Mouse (Mus musculus) forebrain, embryonic 15.5 days (tissue): ENCODE results near the gene Tec. TPM values are rescaled to one million over a fixed set of nuclear protein-coding genes. Genes with fewer than 3 reads are reported as not detected.

Source experiments
- ATAC-seq: fragments of 200-750 bp; cut with Nextera tagmentation; replicated peaks from 2 replicates; pipeline ENCODE4 v1.8.0; 2017; ENCODE audit warnings: mild to moderate bottlenecking, moderate TSS enrichment, moderate library complexity
- H3K27ac ChIP-seq: fragments of 300-500 bp; sonication (generic); replicated peaks from 2 replicates; pipeline ENCODE4 v1.5.1; 2015; ENCODE audit warnings: mild to moderate bottlenecking, inconsistent platforms
- H3K27me3 ChIP-seq: fragments of 300-500 bp; sonication (generic); 2 replicates; pipeline ENCODE4 v1.6.1; 2015; ENCODE audit warnings: inconsistent platforms
- H3K36me3 ChIP-seq: fragments of 300-500 bp; sonication (generic); 2 replicates; pipeline ENCODE4 v1.6.1; 2015; ENCODE audit warnings: mild to moderate bottlenecking, inconsistent platforms
- H3K4me1 ChIP-seq: fragments of 300-500 bp; sonication (generic); 2 replicates; pipeline ENCODE4 v1.6.1; 2015; ENCODE audit warnings: inconsistent platforms
- H3K4me2 ChIP-seq: fragments of 300-500 bp; sonication (generic); replicated peaks from 2 replicates; pipeline ENCODE4 v1.6.1; 2015; ENCODE audit warnings: mild to moderate bottlenecking, inconsistent platforms
- H3K4me3 ChIP-seq: fragments of 300-500 bp; sonication (generic); 2 replicates; pipeline ENCODE4 v1.5.1; 2015; ENCODE audit warnings: mild to moderate bottlenecking, inconsistent platforms
- H3K9ac ChIP-seq: fragments of 300-500 bp; sonication (generic); replicated peaks from 2 replicates; pipeline ENCODE4 v1.6.1; 2015; ENCODE audit warnings: mild to moderate bottlenecking, inconsistent platforms
- H3K9me3 ChIP-seq: fragments of 300-500 bp; sonication (generic); 2 replicates; pipeline ENCODE4 v1.6.1; 2016; ENCODE audit warnings: inconsistent platforms
- WGBS: fragments of 180-500 bp; shearing (Covaris S2); methylation state at CpG from one replicate; pipeline ENCODE4 v1.1.7; 2015; ENCODE audit warnings: mixed read lengths; 5-methylcytosine and 5-hydroxymethylcytosine counted together
- polyA plus RNA-seq: library from polyadenylated mRNA; unstranded; fragments of >200 nt; fragmentation: Nextera tagmentation; extraction: Ambion mirVana; gene quantifications from 2 replicates; pipeline ENCODE4 v1.2.1, GENCODE M21; 2015

Tec gene
- polyA plus RNA-seq, 1 experiment from 2014 or later = 3.5 TPM

- Histone ChIP-seq H3K4me1 (no peaks in the 10 kb centered on the region), H3K27me3 (no peaks in the 10 kb centered on the region), H3K27ac (no peak overlapping the region), H3K4me3 (no peak overlapping the region), H3K36me3 (no peaks in the 10 kb centered on the region), H3K9ac (no peak overlapping the region), H3K9me3 (no peaks in the 10 kb centered on the region), H3K4me2 (no peak overlapping the region)
- ATAC-seq = no peak
- WGBS = 46% methylated on average over 4 of the region's 4 CpGs
Observed at GRCm38 (mm10) chr5:72791386-72791785, 76.9 kb downstream of the Tec start.

GRCm38 (mm10) chr5:72785451-72785850 is 82.8 kb downstream of the Tec start:
- ATAC-seq = no peak
- H3K4me2 ChIP-seq = no peak overlapping the region
- no peak overlapping the region for H3K9ac ChIP-seq
- H3K27me3 ChIP-seq = no peaks in the 10 kb centered on the region
- 77% methylated on average over 4 of the region's 4 CpGs for WGBS
- no peaks in the 10 kb centered on the region for H3K4me1 ChIP-seq
- H3K27ac ChIP-seq = no peak overlapping the region
- H3K4me3 ChIP-seq = no peak overlapping the region
- no peaks in the 10 kb centered on the region for H3K36me3 ChIP-seq
- no peaks in the 10 kb centered on the region for H3K9me3 ChIP-seq

GRCm38 (mm10) chr5:72784719-72785118 is 83.6 kb downstream of the Tec start:
- H3K9me3 ChIP-seq = no peaks in the 10 kb centered on the region
- H3K4me1 ChIP-seq = no peaks in the 10 kb centered on the region
- no peak for ATAC-seq
- no peaks in the 10 kb centered on the region for H3K36me3 ChIP-seq
- no peak overlapping the region for H3K27ac ChIP-seq
- no peaks in the 10 kb centered on the region for H3K27me3 ChIP-seq
- WGBS = 88% methylated on average over 3 of the region's 3 CpGs
- no peak overlapping the region for H3K9ac ChIP-seq
- no peak overlapping the region for H3K4me2 ChIP-seq
- no peak overlapping the region for H3K4me3 ChIP-seq

GRCm38 (mm10) chr5:72783957-72784356 is 84.3 kb downstream of the Tec start:
- no peak overlapping the region for H3K9ac ChIP-seq
- no peaks in the 10 kb centered on the region for H3K9me3 ChIP-seq
- WGBS = 93% methylated on average over 8 of the region's 8 CpGs
- ATAC-seq = no peak
- no peak overlapping the region for H3K27ac ChIP-seq
- no peaks in the 10 kb centered on the region for H3K27me3 ChIP-seq
- no peaks in the 10 kb centered on the region for H3K36me3 ChIP-seq
- no peaks in the 10 kb centered on the region for H3K4me1 ChIP-seq
- no peak overlapping the region for H3K4me2 ChIP-seq
- no peak overlapping the region for H3K4me3 ChIP-seq

- 96% methylated on average over 7 of the region's 7 CpGs for WGBS
- Histone ChIP-seq H3K4me1 (no peaks in the 10 kb centered on the region), H3K36me3 (no peaks in the 10 kb centered on the region), H3K4me3 (no peak overlapping the region), H3K4me2 (no peak overlapping the region), H3K9ac (no peak overlapping the region), H3K9me3 (no peaks in the 10 kb centered on the region), H3K27me3 (no peaks in the 10 kb centered on the region), H3K27ac (no peak overlapping the region)
- no peak for ATAC-seq
Observed at GRCm38 (mm10) chr5:72783123-72783522, 85.2 kb downstream of the Tec start.

- H3K27ac ChIP-seq = no peak overlapping the region
- ATAC-seq = no peak
- WGBS = 81% methylated on average over 11 of the region's 11 CpGs
- no peak overlapping the region for H3K9ac ChIP-seq
- no peaks in the 10 kb centered on the region for H3K27me3 ChIP-seq
- no peaks in the 10 kb centered on the region for H3K36me3 ChIP-seq
- H3K9me3 ChIP-seq = no peaks in the 10 kb centered on the region
- H3K4me1 ChIP-seq = no peaks in the 10 kb centered on the region
- no peak overlapping the region for H3K4me3 ChIP-seq
- no peak overlapping the region for H3K4me2 ChIP-seq
Observed at GRCm38 (mm10) chr5:72781776-72782175, 86.5 kb downstream of the Tec start.

GRCm38 (mm10) chr5:72776595-72776994 is 91.7 kb downstream of the Tec start:
- Histone ChIP-seq H3K27me3 (no peaks in the 10 kb centered on the region), H3K4me3 (no peak overlapping the region), H3K9ac (no peak overlapping the region), H3K36me3 (no peaks in the 10 kb centered on the region), H3K4me1 (no peaks in the 10 kb centered on the region), H3K4me2 (no peak overlapping the region), H3K27ac (no peak overlapping the region), H3K9me3 (no peaks in the 10 kb centered on the region)
- ATAC-seq = no peak
- 62% methylated on average over 2 of the region's 2 CpGs for WGBS

GRCm38 (mm10) chr5:72776127-72776526 is 92.2 kb downstream of the Tec start:
- Histone ChIP-seq H3K9ac (no peak overlapping the region), H3K4me3 (no peak overlapping the region), H3K4me2 (no peak overlapping the region), H3K36me3 (no peaks in the 10 kb centered on the region), H3K4me1 (no peaks in the 10 kb centered on the region), H3K27me3 (no peaks in the 10 kb centered on the region), H3K9me3 (no peaks in the 10 kb centered on the region), H3K27ac (no peak overlapping the region)
- whole genome bisulfite sequencing = 89% methylated on average over 2 of the region's 2 CpGs
- no peak for ATAC-seq

GRCm38 (mm10) chr5:72769841-72770240 is 98.4 kb downstream of the Tec start:
- Histone ChIP-seq H3K27ac (no peak overlapping the region), H3K9me3 (no peaks in the 10 kb centered on the region), H3K4me2 (no peak overlapping the region), H3K27me3 (no peaks in the 10 kb centered on the region), H3K4me1 (no peaks in the 10 kb centered on the region), H3K36me3 (no peaks in the 10 kb centered on the region), H3K9ac (no peak overlapping the region), H3K4me3 (no peak overlapping the region)
- ATAC-seq = no peak
- 82% methylated on average over 6 of the region's 6 CpGs for whole genome bisulfite sequencing

- no peak for ATAC-seq
- Histone ChIP-seq H3K4me1 (peaks cover 8% of the 10 kb centered on the region; the same call in 1 of the 2 replicates), H3K4me3 (no peak overlapping the region), H3K9ac (no peak overlapping the region), H3K4me2 (no peak overlapping the region), H3K36me3 (no peaks in the 10 kb centered on the region), H3K27me3 (no peaks in the 10 kb centered on the region), H3K9me3 (no peaks in the 10 kb centered on the region), H3K27ac (no peak overlapping the region)
- 95% methylated on average over 5 of the region's 5 CpGs for WGBS
Observed at GRCm38 (mm10) chr5:72763546-72763945, 104.7 kb downstream of the Tec start.

- H3K9ac ChIP-seq = no peak overlapping the region
- no peak overlapping the region for H3K27ac ChIP-seq
- no peak overlapping the region for H3K4me3 ChIP-seq
- H3K4me1 ChIP-seq = peaks cover 8% of the 10 kb centered on the region; the same call in 1 of the 2 replicates
- H3K4me2 ChIP-seq = no peak overlapping the region
- H3K36me3 ChIP-seq = no peaks in the 10 kb centered on the region
- H3K27me3 ChIP-seq = no peaks in the 10 kb centered on the region
- H3K9me3 ChIP-seq = no peaks in the 10 kb centered on the region
- ATAC-seq = no peak
- WGBS = 83% methylated on average over 3 of the region's 3 CpGs
Observed at GRCm38 (mm10) chr5:72763025-72763424, 105.3 kb downstream of the Tec start.

GRCm38 (mm10) chr5:72761758-72762157 is 106.5 kb downstream of the Tec start:
- no peak for ATAC-seq
- 25% methylated on average over 5 of the region's 5 CpGs for WGBS
- H3K27me3 ChIP-seq = no peaks in the 10 kb centered on the region
- peaks cover 11% of the 10 kb centered on the region for H3K4me1 ChIP-seq
- H3K27ac ChIP-seq = no peak overlapping the region
- H3K9ac ChIP-seq = no peak overlapping the region
- no peak overlapping the region for H3K4me2 ChIP-seq
- no peak overlapping the region for H3K4me3 ChIP-seq
- no peaks in the 10 kb centered on the region for H3K36me3 ChIP-seq
- H3K9me3 ChIP-seq = no peaks in the 10 kb centered on the region

GRCm38 (mm10) chr5:72761237-72761636 is 107.0 kb downstream of the Tec start:
- H3K27me3 ChIP-seq = no peaks in the 10 kb centered on the region
- no peaks in the 10 kb centered on the region for H3K9me3 ChIP-seq
- peaks cover 11% of the 10 kb centered on the region for H3K4me1 ChIP-seq
- ATAC-seq = no peak
- 80% methylated on average over 5 of the region's 5 CpGs for WGBS
- H3K27ac ChIP-seq = no peak overlapping the region
- no peaks in the 10 kb centered on the region for H3K36me3 ChIP-seq
- no peak overlapping the region for H3K4me2 ChIP-seq
- no peak overlapping the region for H3K4me3 ChIP-seq
- H3K9ac ChIP-seq = no peak overlapping the region
